Mouse (Mus musculus): ENCODE data around the gene Syt17.

DNA sequence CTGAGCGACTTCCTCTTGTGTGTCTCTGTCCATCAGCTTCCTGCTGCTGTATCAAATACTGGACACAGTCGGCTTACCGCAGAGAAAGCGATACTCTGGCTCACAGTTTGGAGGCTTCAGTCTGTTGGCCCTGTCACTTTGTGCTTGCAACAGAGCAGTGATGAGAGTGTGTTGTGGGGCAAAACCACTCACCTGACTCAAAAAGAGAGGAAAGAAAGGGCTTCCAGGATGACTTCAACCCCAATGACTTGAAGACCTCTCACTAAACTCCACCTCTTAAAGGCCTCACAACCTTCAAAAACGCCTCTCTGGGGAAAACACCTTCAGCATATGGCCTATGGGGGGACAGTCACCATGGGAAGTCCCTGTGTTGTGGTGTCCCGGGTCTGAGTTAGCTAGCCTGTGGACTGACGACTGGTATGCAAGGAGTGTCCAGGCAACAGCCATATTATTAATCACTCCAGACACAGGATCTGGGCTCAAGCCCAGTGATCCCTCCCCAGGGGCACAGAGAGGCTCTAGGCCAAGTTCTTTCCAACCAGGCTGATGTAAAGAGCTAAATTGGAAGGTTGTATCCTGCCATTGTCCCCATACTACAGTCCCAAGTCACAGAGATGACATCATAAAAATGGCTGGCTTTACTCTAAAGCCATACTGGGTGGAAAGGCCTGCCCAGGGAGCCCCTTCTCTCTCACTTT lies 27.1 kb upstream of the Syt17 start:
- TF ChIP-seq ZNF384 (IDR thresholded peaks at IDR 0.05; ENCODE audit: low read depth, low read length) (no peak), CHD2 (IDR thresholded peaks at IDR 0.05; ENCODE audit: low read depth, low read length) (no peak), HCFC1 (IDR thresholded peaks at IDR 0.05; ENCODE audit: borderline replicate concordance, insufficient read depth, low read length) (no peak)
